Mouse (Mus musculus): ENCODE measurements around the gene Rdh11. TPM values are rescaled to one million over a fixed set of nuclear protein-coding genes. Genes with fewer than 3 reads are reported as not detected.
A peak's percentile ranks its signal among the peaks of the same experiment; 100 is the strongest.

Rdh11 gene
- polyA plus RNA-seq, 1 experiment from 2014 or later, result 13.5 TPM

DNA sequence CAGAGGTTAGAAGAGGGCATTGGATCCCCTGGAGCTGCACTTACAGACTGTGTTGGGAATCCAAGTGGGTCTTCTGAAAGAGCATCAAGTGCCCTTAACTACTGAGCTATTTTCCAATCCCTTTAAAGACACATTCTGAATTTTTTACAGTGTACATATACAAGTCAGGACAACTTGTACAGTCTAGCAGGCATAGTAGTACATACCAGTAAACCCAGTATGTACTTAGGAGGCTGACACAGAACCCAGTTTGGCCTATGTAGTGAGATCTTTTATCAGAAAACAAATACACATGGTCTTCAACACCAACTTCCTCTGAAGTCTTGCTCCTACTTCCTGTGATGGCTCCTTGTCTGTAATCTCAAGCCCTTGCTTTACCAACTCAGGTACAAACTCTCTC lies 53.1 kb downstream of the Rdh11 start:
- Histone ChIP-seq H3K27ac (replicated peaks) (no peak overlapping the region), H3K4me2 (no peak overlapping the region), H3K4me3 (no peak overlapping the region), H3K9ac (no peak overlapping the region), H3K27me3 (replicated peaks) (peaks cover 7% of the 10 kb centered on the region; the same call in 1 of the 2 replicates), H3K9me3 (no peaks in the 10 kb centered on the region), H3K36me3 (no peaks in the 10 kb centered on the region), H3K4me1 (peaks cover 7% of the 10 kb centered on the region; the same call in 1 of the 2 replicates)
- ATAC-seq (ENCODE audit: extremely low read depth, insufficient number of reproducible peaks, low FRiP score, low TSS enrichment), result no peak

DNA sequence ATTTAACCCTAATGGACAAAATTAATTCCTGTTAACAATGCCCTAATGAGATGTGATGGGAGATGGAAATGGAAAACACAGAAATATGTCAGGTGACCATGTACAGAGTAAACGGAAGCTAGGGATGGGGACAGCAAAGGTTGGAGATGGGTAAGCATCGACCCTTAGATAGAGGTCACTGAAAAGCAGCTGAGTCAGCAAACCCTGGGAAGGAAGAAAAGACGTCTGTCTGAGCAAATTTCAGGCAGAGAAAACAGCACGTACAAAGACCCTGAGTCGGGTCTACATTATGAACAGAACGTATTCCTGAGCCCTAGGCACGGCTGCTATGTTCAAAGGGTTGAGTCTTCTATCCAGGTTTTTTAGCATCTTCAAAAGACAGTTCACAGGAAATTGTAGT lies 55.1 kb downstream of the Rdh11 start:
- WGBS, result 73% methylated on average over 7 of the region's 7 CpGs
- no peak for ATAC-seq (ENCODE audit: extremely low read depth, insufficient number of reproducible peaks, low FRiP score, low TSS enrichment)

DNA sequence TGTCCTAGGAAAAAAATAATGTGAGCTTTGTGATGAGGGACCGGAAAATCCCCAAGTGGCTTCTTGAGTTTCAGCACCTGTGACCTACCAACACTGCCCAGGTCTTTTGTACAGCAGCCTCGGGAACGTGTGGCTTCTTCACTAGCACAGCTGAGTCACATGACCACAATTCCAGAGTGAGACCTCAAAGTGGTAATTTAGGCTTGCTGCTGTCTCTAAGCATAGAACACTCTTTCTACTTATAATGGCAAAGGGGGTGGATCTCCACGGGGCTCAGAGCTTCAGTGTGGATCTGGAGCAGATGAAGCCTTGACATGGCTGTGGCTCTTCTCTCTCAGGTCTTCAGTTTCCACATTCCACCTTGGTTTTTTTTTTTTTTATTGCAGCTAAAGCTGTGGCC lies 57.0 kb downstream of the Rdh11 start:
- no peaks in the 10 kb centered on the region for H3K36me3 ChIP-seq
- H3K4me3 ChIP-seq, result no peak overlapping the region
- peaks cover 23% of the 10 kb centered on the region for H3K4me1 ChIP-seq
- 33% methylated on average over 4 of the region's 4 CpGs for WGBS
- H3K27ac ChIP-seq (replicated peaks), result no peak overlapping the region
- H3K27me3 ChIP-seq (replicated peaks), result peaks cover 44% of the 10 kb centered on the region
- no peaks in the 10 kb centered on the region for H3K9me3 ChIP-seq
- H3K4me2 ChIP-seq, result no peak overlapping the region
- no peak for ATAC-seq (ENCODE audit: extremely low read depth, insufficient number of reproducible peaks, low FRiP score, low TSS enrichment)
- H3K9ac ChIP-seq, result no peak overlapping the region

More for the DNA sequence above, 55.1 kb downstream of the Rdh11 start:
- Histone ChIP-seq H3K9ac (no peak overlapping the region), H3K27ac (replicated peaks) (no peak overlapping the region), H3K27me3 (replicated peaks) (peaks cover 26% of the 10 kb centered on the region), H3K9me3 (no peaks in the 10 kb centered on the region), H3K4me1 (peaks cover 7% of the 10 kb centered on the region; the same call in 1 of the 2 replicates), H3K4me3 (no peak overlapping the region), H3K36me3 (no peaks in the 10 kb centered on the region), H3K4me2 (no peak overlapping the region)

DNA sequence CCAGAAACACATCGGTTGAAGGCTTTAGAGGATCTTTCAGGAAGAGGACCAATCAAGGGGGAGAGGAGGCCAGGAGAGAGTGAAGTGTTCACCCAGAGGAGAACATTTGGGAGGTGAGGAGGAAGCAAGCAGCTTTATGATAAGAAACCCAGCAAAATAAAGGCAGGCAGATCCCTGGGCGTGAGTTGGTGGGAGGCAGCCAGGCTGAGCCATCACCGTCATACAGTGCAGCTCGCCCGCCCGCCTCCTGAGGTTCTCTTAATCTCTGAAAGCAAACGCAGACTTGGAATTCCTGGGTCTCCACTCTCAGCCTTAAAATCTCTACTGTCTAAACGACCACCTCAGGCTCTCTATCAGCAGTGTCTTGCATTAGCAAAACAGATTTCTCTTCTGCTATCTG lies 57.4 kb downstream of the Rdh11 start:
- Histone ChIP-seq H3K4me1 (peaks cover 23% of the 10 kb centered on the region), H3K4me3 (no peak overlapping the region), H3K27ac (replicated peaks) (no peak overlapping the region), H3K27me3 (replicated peaks) (peaks cover 48% of the 10 kb centered on the region), H3K9ac (no peak overlapping the region), H3K9me3 (no peaks in the 10 kb centered on the region), H3K36me3 (no peaks in the 10 kb centered on the region), H3K4me2 (no peak overlapping the region)
- whole genome bisulfite sequencing, result 16% methylated on average over 8 of the region's 8 CpGs
- ATAC-seq (ENCODE audit: extremely low read depth, insufficient number of reproducible peaks, low FRiP score, low TSS enrichment), result no peak

DNA sequence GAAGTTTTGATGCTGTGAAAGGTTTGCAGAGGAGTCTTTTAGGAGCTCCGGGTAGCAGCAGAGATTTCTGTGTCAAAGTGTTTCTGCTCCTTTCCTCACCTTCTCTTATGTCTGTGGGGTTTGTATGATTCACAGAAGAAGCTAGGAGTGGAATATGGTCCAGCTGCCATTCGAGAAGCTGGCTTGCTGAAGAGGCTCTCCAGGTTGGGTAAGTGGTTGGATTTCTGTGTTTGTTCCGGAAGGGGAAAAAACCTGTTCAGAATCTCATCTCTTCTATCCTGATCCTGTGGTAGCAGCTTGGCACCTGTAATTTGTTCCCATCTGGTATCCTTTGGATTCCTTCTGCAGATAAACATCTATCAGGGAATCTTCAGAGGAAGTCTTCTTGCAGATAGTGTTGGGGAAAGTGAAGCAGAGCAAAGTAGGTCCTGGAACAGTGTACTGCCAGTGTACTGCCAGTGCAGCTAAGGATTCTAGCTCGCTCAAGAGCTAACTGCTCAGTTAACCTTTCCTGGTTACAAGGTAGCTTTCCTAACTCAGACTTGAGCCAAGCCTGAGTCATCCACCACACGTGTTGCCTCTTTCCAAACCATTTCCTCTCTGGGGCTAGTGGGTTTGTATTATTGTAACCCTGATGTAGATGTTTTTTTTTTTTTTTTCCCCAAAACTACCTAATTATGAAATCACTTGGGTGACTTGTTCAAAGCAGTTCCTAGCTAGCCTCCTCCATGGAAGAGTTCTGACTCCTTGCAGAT lies 60.2 kb downstream of the Rdh11 start:
- H3K36me3 ChIP-seq, result no peaks in the 10 kb centered on the region
- H3K4me3 ChIP-seq, result peak overlapping the region; percentile 55; the same call in 1 of the 2 replicates
- H3K27ac ChIP-seq (replicated peaks), result no peak overlapping the region
- no peak for ATAC-seq (ENCODE audit: extremely low read depth, insufficient number of reproducible peaks, low FRiP score, low TSS enrichment)
- peak overlapping the region; percentile 90; the same call in 1 of the 2 replicates for H3K4me2 ChIP-seq
- H3K27me3 ChIP-seq (replicated peaks), result peaks cover 51% of the 10 kb centered on the region
- H3K4me1 ChIP-seq, result peaks cover 23% of the 10 kb centered on the region
- no peaks in the 10 kb centered on the region for H3K9me3 ChIP-seq
- H3K9ac ChIP-seq, result no peak overlapping the region
- 31% methylated on average over 5 of the region's 5 CpGs for WGBS

DNA sequence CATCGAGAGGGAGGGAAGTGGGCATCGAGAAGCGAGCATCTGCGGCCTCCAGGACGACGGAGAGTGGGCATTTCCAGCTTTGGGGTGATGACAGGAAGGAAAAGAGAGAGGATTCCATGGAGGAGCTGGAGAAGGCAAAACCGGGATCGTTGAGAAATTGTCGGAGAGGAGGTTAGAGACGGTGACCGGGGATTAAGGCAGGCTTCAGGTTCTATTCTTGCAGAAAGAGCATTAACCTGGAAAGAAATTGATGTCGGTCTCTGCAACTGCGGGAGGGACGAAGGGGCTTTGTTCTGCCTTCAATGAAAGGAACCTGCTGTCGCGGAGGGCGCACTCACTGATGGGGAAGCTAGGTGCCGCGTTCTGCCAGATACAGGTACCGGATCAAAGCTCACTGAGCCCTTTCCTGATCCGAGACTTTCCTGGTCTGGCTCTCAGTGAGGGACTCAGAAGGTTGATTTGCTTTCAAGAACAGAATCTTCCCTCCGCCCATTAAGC lies 60.9 kb downstream of the Rdh11 start:
- Histone ChIP-seq H3K9ac (peak overlapping the region; percentile 56; the same call in 1 of the 2 replicates), H3K27ac (replicated peaks) (no peak overlapping the region), H3K4me2 (peak overlapping the region; percentile 90), H3K36me3 (no peaks in the 10 kb centered on the region), H3K27me3 (replicated peaks) (peaks cover 51% of the 10 kb centered on the region), H3K4me1 (peaks cover 23% of the 10 kb centered on the region), H3K4me3 (peak overlapping the region; percentile 55), H3K9me3 (no peaks in the 10 kb centered on the region)
- no peak for ATAC-seq (ENCODE audit: extremely low read depth, insufficient number of reproducible peaks, low FRiP score, low TSS enrichment)
- 2% methylated on average over 22 of the region's 22 CpGs for WGBS

DNA sequence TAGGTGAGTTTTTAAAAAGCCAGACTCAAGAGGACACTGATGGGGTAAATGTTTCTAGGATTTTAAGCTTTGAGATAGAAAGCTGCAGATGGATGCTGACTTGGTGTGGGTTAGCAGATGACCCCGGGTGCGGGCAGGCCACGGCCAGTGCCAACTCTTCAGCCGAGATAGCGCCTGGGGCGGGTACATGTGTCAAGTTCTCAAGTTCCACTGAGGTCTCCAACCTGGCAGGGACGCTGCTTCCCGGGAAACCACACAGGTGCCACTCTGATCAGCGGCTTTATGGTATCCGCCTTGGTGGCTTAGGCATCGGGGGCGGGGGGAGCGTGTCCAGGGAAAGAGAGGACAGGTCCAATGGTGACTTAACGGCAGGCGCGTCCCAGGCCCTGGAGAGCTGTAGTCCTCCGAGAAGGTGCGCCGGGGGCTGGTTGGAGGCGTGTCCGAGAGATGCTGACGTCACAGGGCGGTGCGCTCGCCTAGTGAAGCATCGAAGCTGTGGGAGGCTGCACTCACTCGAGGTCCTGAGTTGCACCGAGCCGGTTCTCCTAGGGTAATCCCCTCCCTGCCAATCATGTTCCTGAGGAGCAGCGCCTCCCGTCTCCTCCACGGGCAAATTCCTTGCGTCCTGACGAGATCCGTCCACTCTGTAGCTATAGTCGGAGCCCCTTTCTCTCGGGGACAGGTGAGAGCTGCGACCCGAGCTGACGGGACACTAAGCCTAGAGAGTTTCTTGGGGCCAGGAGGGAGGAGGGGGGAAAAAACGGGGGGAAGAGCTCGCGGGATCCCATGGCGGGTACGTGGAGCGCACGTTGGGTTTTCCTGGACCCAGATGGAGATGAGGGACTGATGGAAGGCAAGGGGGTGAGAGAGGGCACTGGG lies 61.6 kb downstream of the Rdh11 start, which contains the start of gene Arg2:
TSS of gene Arg2 (plus strand) at position 479 of the 879 bp plus-strand sequence.
- no peak for ATAC-seq (ENCODE audit: extremely low read depth, insufficient number of reproducible peaks, low FRiP score, low TSS enrichment)
- Histone ChIP-seq H3K4me3 (peak within 1 kb of the TSS; percentile 55), H3K27me3 (replicated peaks) (peaks cover 50% of the 10 kb centered on the region), H3K27ac (replicated peaks) (no peak within 1 kb of the TSS), H3K9ac (peak within 1 kb of the TSS; percentile 56), H3K9me3 (no peaks in the 10 kb centered on the region), H3K36me3 (no peaks in the 10 kb centered on the region), H3K4me1 (peaks cover 23% of the 10 kb centered on the region), H3K4me2 (peak within 1 kb of the TSS; percentile 90)
- WGBS, result under 1% methylated on average over 47 of the region's 47 CpGs

Other genes starting within 250 kb of the Rdh11 start
- gene Tmem229b, start 184.7 kb downstream of the Rdh11 start, polyA plus RNA-seq (2015; fragmentation: Nextera tagmentation; extraction: Ambion mirVana), result 2.6 TPM in 2 replicates
- 2.3 and 2.7 TPM in 2 replicates for gene Plekhh1, start 163.1 kb downstream of the Rdh11 start, polyA plus RNA-seq (2015; fragmentation: Nextera tagmentation; extraction: Ambion mirVana)
- gene Pigh, start 102.6 kb downstream of the Rdh11 start, polyA plus RNA-seq (2015; fragmentation: Nextera tagmentation; extraction: Ambion mirVana), result 14.5 and 15.4 TPM in 2 replicates
- gene Arg2, start 61.5 kb downstream of the Rdh11 start, polyA plus RNA-seq (2015; fragmentation: Nextera tagmentation; extraction: Ambion mirVana), result 0.33 and 0.60 TPM in 2 replicates
- gene Vti1b, start 19.6 kb downstream of the Rdh11 start, polyA plus RNA-seq (2015; fragmentation: Nextera tagmentation; extraction: Ambion mirVana), result 92.9 and 105 TPM in 2 replicates
- 0.40 and 0.59 TPM in 2 replicates for gene Rdh12, start 16.6 kb upstream of the Rdh11 start, polyA plus RNA-seq (2015; fragmentation: Nextera tagmentation; extraction: Ambion mirVana)
- gene Zfyve26, start 104.0 kb upstream of the Rdh11 start, polyA plus RNA-seq (2015; fragmentation: Nextera tagmentation; extraction: Ambion mirVana), result 7.4 and 8.1 TPM in 2 replicates
- 4.8 and 5.9 TPM in 2 replicates for gene Rad51b, start 105.0 kb upstream of the Rdh11 start, polyA plus RNA-seq (2015; fragmentation: Nextera tagmentation; extraction: Ambion mirVana)

Data from heart, embryonic 13.5 days (tissue).